In the genomic region with DNA sequence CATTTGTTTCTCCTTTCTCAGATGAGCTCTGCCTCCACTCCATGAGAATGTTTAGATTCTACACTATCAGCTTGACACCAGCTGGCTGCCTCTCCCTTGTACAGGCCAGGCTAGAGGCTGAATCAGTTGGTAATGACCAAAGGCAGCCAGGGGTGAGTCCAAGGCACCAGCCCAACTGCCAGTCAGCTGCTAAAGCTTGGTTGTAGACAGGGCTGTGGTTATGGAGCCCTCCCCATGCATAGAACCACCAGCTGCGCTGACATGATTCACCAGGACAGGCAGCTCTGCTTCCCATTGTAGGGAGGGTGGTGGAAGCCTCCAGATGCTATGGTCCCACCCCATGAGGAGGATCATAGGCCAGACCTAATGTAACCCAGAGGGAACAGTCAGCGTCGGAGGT, we compare ENCODE assay signal across 22 mouse cellular contexts. TPM values are rescaled to one million over a fixed set of nuclear protein-coding genes. Genes with fewer than 3 reads are reported as not detected.
DNase-seq lines count a peak whose midpoint lies in the region; ATAC-seq and TF ChIP-seq lines count a peak whose summit lies in the region.
"Had no signal": no experiment of that assay in that cellular context is flagged by ENCODE, and none has a peak within 500 bp of the region (broad histone marks: within the 10 kb centered on the region; RNA-seq: fewer than 3 reads in every experiment).

No protein-coding gene starts in this region.

- H3K4me1 ChIP-seq in embryonic facial prominence, embryonic 11.5 days (ENCODE audit: control insufficient read depth, insufficient read depth, low read length), result no peaks in the 10 kb centered on the region
- peaks cover 17% of the 10 kb centered on the region for H3K4me1 ChIP-seq in embryonic facial prominence, embryonic 10.5 days
- H3K4me1 ChIP-seq in midbrain, embryonic 15.5 days, result peaks cover 29% of the 10 kb centered on the region
- H3K4me1 ChIP-seq: embryonic facial prominence, embryonic 12.5 days had no signal

- H3K9me3 ChIP-seq in embryonic facial prominence, embryonic 11.5 days (replicated peaks; ENCODE audit: control insufficient read depth, low read length), result no peaks in the 10 kb centered on the region
- no peaks in the 10 kb centered on the region for H3K9me3 ChIP-seq in embryonic facial prominence, embryonic 10.5 days
- H3K9me3 ChIP-seq in midbrain, embryonic 15.5 days, result no peaks in the 10 kb centered on the region
- H3K9me3 ChIP-seq: embryonic facial prominence, embryonic 12.5 days; neural tube, embryonic 12.5 days; stomach, embryonic 15.5 days had no signal

- no peak overlapping the region for H3K9ac ChIP-seq in embryonic facial prominence, embryonic 11.5 days (replicated peaks; ENCODE audit: low read length)
- H3K9ac ChIP-seq in midbrain, embryonic 15.5 days, result no peak overlapping the region
- H3K9ac ChIP-seq: embryonic facial prominence, embryonic 12.5 days; liver, postnatal 0 days; neural tube, embryonic 12.5 days; stomach, embryonic 15.5 days had no signal

- no peak for TF ChIP-seq CTCF in layer of hippocampus, adult 2 months (conservative IDR thresholded peaks at IDR 0.05)

- DNase-seq in embryonic facial prominence, embryonic 11.5 days (ENCODE audit: low spot score), result no peak
- DNase-seq in embryonic facial prominence, embryonic 10.5 days (ENCODE audit: low spot score), result no peak
- DNase-seq in layer of hippocampus, adult 2 months (ENCODE audit: low spot score in 2 of 2), result no peak
- DNase-seq in layer of hippocampus, adult 8-10 months (ENCODE audit: low spot score in 2 of 2), result no peak
- DNase-seq in 3T3-L1 (ENCODE audit: low read depth, low spot score), result peak; percentile 43
- no peak for DNase-seq in lung, postnatal 25 days (ENCODE audit: low spot score)
- no peak for DNase-seq in kidney, postnatal 25 days
- DNase-seq: cerebellum, adult 8-10 months; heart, adult 11 months; heart, postnatal 36 days; kidney, adult 11 months; liver, postnatal 0 days; lung, postnatal 14 days; right cerebral cortex, postnatal 25 days; thymus, adult 18-20 months; thymus, postnatal 4 days had no signal

- H3K4me3 ChIP-seq in embryonic facial prominence, embryonic 11.5 days (ENCODE audit: low read depth, low read length), result no peak overlapping the region
- H3K4me3 ChIP-seq in embryonic facial prominence, embryonic 10.5 days, result no peak overlapping the region
- H3K4me3 ChIP-seq in layer of hippocampus, adult 2 months, result no peak overlapping the region
- H3K4me3 ChIP-seq in midbrain, embryonic 15.5 days, result no peak overlapping the region
- H3K4me3 ChIP-seq: embryonic facial prominence, embryonic 12.5 days; erythroblast, embryonic 14.5 days; neural tube, embryonic 12.5 days; stomach, embryonic 15.5 days had no signal

- no peaks in the 10 kb centered on the region for H3K36me3 ChIP-seq in embryonic facial prominence, embryonic 11.5 days (replicated peaks; ENCODE audit: control insufficient read depth, insufficient read depth, low read depth, low read length)
- H3K36me3 ChIP-seq in embryonic facial prominence, embryonic 10.5 days (replicated peaks), result peaks cover 96% of the 10 kb centered on the region
- H3K36me3 ChIP-seq in midbrain, embryonic 15.5 days (replicated peaks), result no peaks in the 10 kb centered on the region
- H3K36me3 ChIP-seq: stomach, embryonic 15.5 days had no signal

- whole genome bisulfite sequencing in embryonic facial prominence, embryonic 11.5 days, result 87% methylated on average over 3 of the region's 3 CpGs
- 93% methylated on average over 3 of the region's 3 CpGs for WGBS in embryonic facial prominence, embryonic 10.5 days
- WGBS in midbrain, embryonic 15.5 days, result 86% methylated on average over 3 of the region's 3 CpGs

- no peak overlapping the region for H3K4me2 ChIP-seq in embryonic facial prominence, embryonic 11.5 days (ENCODE audit: low read depth, low read length)
- H3K4me2 ChIP-seq in midbrain, embryonic 15.5 days, result no peak overlapping the region
- H3K4me2 ChIP-seq: embryonic facial prominence, embryonic 12.5 days; neural tube, embryonic 12.5 days; stomach, embryonic 15.5 days had no signal

- ATAC-seq in embryonic facial prominence, embryonic 11.5 days (replicated peaks; ENCODE audit: insufficient number of reproducible peaks, low FRiP score, low TSS enrichment, low read depth), result 0 out of 2 replicates have a peak, but pooled peaks have one; percentile 12
- no peak for ATAC-seq in midbrain, embryonic 15.5 days (replicated peaks)
- ATAC-seq: liver, postnatal 0 days had no signal

- no peak overlapping the region for H3K27ac ChIP-seq in embryonic facial prominence, embryonic 11.5 days (replicated peaks; ENCODE audit: low read depth, low read length)
- H3K27ac ChIP-seq in embryonic facial prominence, embryonic 10.5 days (replicated peaks), result no peak overlapping the region
- peak overlapping the region; percentile 12; the same call in 1 of the 2 replicates for H3K27ac ChIP-seq in layer of hippocampus, adult 2 months
- H3K27ac ChIP-seq in midbrain, embryonic 15.5 days, result peak overlapping the region; percentile 83; the same call in 1 of the 2 replicates
- H3K27ac ChIP-seq: embryonic facial prominence, embryonic 12.5 days; neural tube, embryonic 12.5 days; stomach, embryonic 15.5 days had no signal

- H3K27me3 ChIP-seq in embryonic facial prominence, embryonic 11.5 days (ENCODE audit: control insufficient read depth, insufficient read depth, low read length), result no peaks in the 10 kb centered on the region
- H3K27me3 ChIP-seq in embryonic facial prominence, embryonic 10.5 days (replicated peaks; ENCODE audit: low read depth, poor library complexity, severe bottlenecking), result no peaks in the 10 kb centered on the region
- no peaks in the 10 kb centered on the region for H3K27me3 ChIP-seq in midbrain, embryonic 15.5 days (replicated peaks)
- H3K27me3 ChIP-seq: CH12.LX; embryonic facial prominence, embryonic 12.5 days; neural tube, embryonic 12.5 days; stomach, embryonic 15.5 days had no signal

RNA-seq across cellular contexts. Expression of a gene that starts 49.1 kb away (rescaled TPM):
- 21.0 and 24.8 TPM in 2 replicates for polyA plus RNA-seq in embryonic facial prominence, embryonic 11.5 days (2014; fragmentation: Nextera tagmentation; extraction: Ambion mirVana)
- polyA plus RNA-seq in embryonic facial prominence, embryonic 10.5 days (2016; fragmentation: Nextera tagmentation; extraction: Ambion mirVana), result 31.0 and 33.8 TPM in 2 replicates
- 10 to 100 TPM; 78.1 to 89.7 TPM for total RNA-seq in layer of hippocampus, adult 2 months (2021)
- total RNA-seq in layer of hippocampus, adult 8-10 months (2022), result 10 to 100 TPM; 70.5 to 85.6 (median 78.1) TPM
- 34.2 and 34.7 TPM in 2 replicates for polyA plus RNA-seq in midbrain, embryonic 15.5 days (2015; fragmentation: Nextera tagmentation; extraction: Ambion mirVana)

Comparison
In these comparisons a context has a peak if more than half of its experiments do, and no peak if none do; other contexts are left out.
1. H3K27ac ChIP-seq: peak in layer of hippocampus, adult 2 months (single experiment) and midbrain, embryonic 15.5 days (single experiment); none in embryonic facial prominence, embryonic 11.5 days (single experiment) and embryonic facial prominence, embryonic 10.5 days (single experiment).